In genomic region chr6:88047853-88048252, GRCm38 (mm10) we compare ENCODE assay signal across 16 mouse cellular contexts. TPM values are rescaled to one million over a fixed set of nuclear protein-coding genes. Genes with fewer than 3 reads are reported as not detected.
A peak's percentile ranks its signal among the peaks of the same experiment; 100 is the strongest.
DNase-seq lines count a peak whose midpoint lies in the region; ATAC-seq and TF ChIP-seq lines count a peak whose summit lies in the region.
"Had no signal": no experiment of that assay in that cellular context is flagged by ENCODE, and none has a peak within 500 bp of the region (broad histone marks: within the 10 kb centered on the region; RNA-seq: fewer than 3 reads in every experiment).

No protein-coding gene starts in this region.

- H3K4me2 ChIP-seq in hindbrain, postnatal 0 days (ENCODE audit: low read depth, low read length) = no peak overlapping the region
- H3K4me2 ChIP-seq: hindbrain, embryonic 12.5 days had no signal

- no peaks in the 10 kb centered on the region for H3K36me3 ChIP-seq in hindbrain, postnatal 0 days (ENCODE audit: insufficient read depth, low read length)
- H3K36me3 ChIP-seq: hindbrain, embryonic 12.5 days had no signal

- no peak overlapping the region for H3K9ac ChIP-seq in hindbrain, postnatal 0 days (replicated peaks; ENCODE audit: low read length)
- H3K9ac ChIP-seq: hindbrain, embryonic 12.5 days had no signal

- peaks cover 5% of the 10 kb centered on the region for H3K4me1 ChIP-seq in hindbrain, postnatal 0 days (ENCODE audit: insufficient read depth, low read length)

- no peak for TF ChIP-seq CTCF in hindbrain, postnatal 0 days (IDR thresholded peaks at IDR 0.05; ENCODE audit: low read depth)

- H3K27ac ChIP-seq in hindbrain, postnatal 0 days = no peak overlapping the region
- H3K27ac ChIP-seq: heart, adult 2 months; hindbrain, embryonic 12.5 days had no signal

- H3K27me3 ChIP-seq in hindbrain, postnatal 0 days (ENCODE audit: insufficient read depth, low read length) = peaks cover 10% of the 10 kb centered on the region; the same call in 1 of the 2 replicates

- 78% methylated on average over 5 of the region's 5 CpGs for WGBS in hindbrain, postnatal 0 days

- H3K4me3 ChIP-seq in hindbrain, postnatal 0 days (ENCODE audit: low read length) = no peak overlapping the region
- H3K4me3 ChIP-seq: heart, adult 2 months; hindbrain, embryonic 12.5 days had no signal

- peak; percentile 76 for ATAC-seq in common myeloid progenitor, adult 5-6 weeks (replicated peaks; ENCODE audit: low read depth, poor library complexity, severe bottlenecking)
- ATAC-seq in megakaryocyte, adult 5-6 weeks (ENCODE audit: poor library complexity, severe bottlenecking) = peak; percentile 65
- no peak for ATAC-seq in hindbrain, postnatal 0 days
- ATAC-seq: forebrain, embryonic 14.5 days had no signal

- peak; percentile 29 for DNase-seq in lung, postnatal 36 days
- no peak for DNase-seq in lung, postnatal 4 days
- DNase-seq in hindbrain, postnatal 0 days (ENCODE audit: low spot score) = no peak
- DNase-seq in cerebellum, adult 8-10 months = no peak
- no peak for DNase-seq in B cell, adult 2 months
- DNase-seq: cerebellum, adult 2 months; embryo, embryonic 11 days; heart, adult 2 months; kidney, adult 2 months; kidney, postnatal 4 days; layer of hippocampus, postnatal 36 days; thymus, postnatal 36 days had no signal

- no peaks in the 10 kb centered on the region for H3K9me3 ChIP-seq in hindbrain, postnatal 0 days (ENCODE audit: low read length)
- H3K9me3 ChIP-seq: hindbrain, embryonic 12.5 days had no signal

RNA-seq across cellular contexts. Expression of gene Rab7, which starts 2.8 kb away (rescaled TPM):
- 87.3 and 94.2 TPM in 2 replicates for total RNA-seq in common myeloid progenitor, adult 5-6 weeks (2017)
- 429 and 450 TPM in 2 replicates for total RNA-seq in megakaryocyte, adult 5-6 weeks (2015)
- 132 and 169 TPM in 2 replicates for total RNA-seq in megakaryocyte, adult 5-6 weeks (2017)
- total RNA-seq in hindbrain, postnatal 0 days (2014; rRNA removed) = 88.3 and 90.0 TPM in 2 replicates
- 325 and 345 TPM in 2 replicates for polyA plus RNA-seq in hindbrain, postnatal 0 days (2015; fragmentation: Nextera tagmentation; extraction: Ambion mirVana)

RNA-seq across cellular contexts. Expression of gene Rpn1, which starts 36.4 kb away (rescaled TPM):
- total RNA-seq in common myeloid progenitor, adult 5-6 weeks (2017) = 196 and 216 TPM in 2 replicates
- total RNA-seq in megakaryocyte, adult 5-6 weeks (2015) = 56.6 and 67.2 TPM in 2 replicates
- 130 and 142 TPM in 2 replicates for total RNA-seq in megakaryocyte, adult 5-6 weeks (2017)
- 225 and 245 TPM in 2 replicates for total RNA-seq in hindbrain, postnatal 0 days (2014; rRNA removed)
- polyA plus RNA-seq in hindbrain, postnatal 0 days (2015; fragmentation: Nextera tagmentation; extraction: Ambion mirVana) = 236 and 242 TPM in 2 replicates
